Mouse (Mus musculus): ENCODE measurements around the gene Stat5a.

DNA sequence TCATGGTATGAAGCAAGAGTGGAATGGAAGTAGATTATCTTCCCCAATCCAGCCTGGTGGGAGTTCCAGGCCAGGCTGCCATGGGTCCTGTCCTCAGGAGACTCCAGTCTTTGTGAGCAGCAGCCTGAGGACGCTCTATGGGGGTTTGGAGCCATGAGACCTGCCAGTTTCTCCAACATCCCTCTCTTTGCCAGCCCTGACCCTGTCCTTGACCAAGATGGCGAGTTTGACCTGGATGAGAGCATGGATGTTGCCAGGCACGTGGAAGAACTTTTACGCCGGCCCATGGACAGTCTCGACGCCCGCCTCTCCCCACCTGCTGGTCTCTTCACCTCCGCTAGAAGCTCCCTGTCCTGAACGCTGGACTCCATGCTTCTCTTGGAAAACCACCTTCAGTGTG lies 24.5 kb downstream of the Stat5a start:
- TF ChIP-seq CTCF (IDR thresholded peaks at IDR 0.05; ENCODE audit: low read depth) (no peak), EP300 (IDR thresholded peaks at IDR 0.05; ENCODE audit: low read depth) (no peak)
